Mouse (Mus musculus) kidney, embryonic 16.5 days (tissue): ENCODE data around the gene Sgms1. TPM values are rescaled to one million over a fixed set of nuclear protein-coding genes. Genes with fewer than 3 reads are reported as not detected.

Experiments
- ATAC-seq: fragments of 200-750 bp; cut with Nextera tagmentation; 2 replicates; pipeline ENCODE4 v1.8.0; 2017; ENCODE audit warnings: moderate TSS enrichment; ENCODE audit not compliant: low FRiP score, low TSS enrichment
- H3K27ac ChIP-seq: fragments of 300-500 bp; sonication (generic); 2 replicates; pipeline ENCODE4 v1.5.1; 2014; ENCODE audit warnings: low read length
- H3K27me3 ChIP-seq: fragments of 300-500 bp; sonication (generic); 2 replicates; pipeline ENCODE4 v1.6.1; 2014; ENCODE audit warnings: low read length, control low read depth, mixed read lengths; ENCODE audit not compliant: insufficient read depth
- H3K36me3 ChIP-seq: fragments of 300-500 bp; sonication (generic); 2 replicates; pipeline ENCODE4 v1.6.1; 2014; ENCODE audit warnings: low read length, control low read depth, mixed read lengths; ENCODE audit not compliant: insufficient read depth
- H3K4me1 ChIP-seq: fragments of 300-500 bp; sonication (generic); 2 replicates; pipeline ENCODE4 v1.6.1; 2014; ENCODE audit warnings: low read length, control low read depth, mixed read lengths; ENCODE audit not compliant: insufficient read depth
- H3K4me2 ChIP-seq: fragments of 300-500 bp; sonication (generic); replicated peaks from 2 replicates; pipeline ENCODE4 v1.6.1; 2014; ENCODE audit warnings: low read depth, low read length
- H3K4me3 ChIP-seq: fragments of 300-500 bp; sonication (generic); 2 replicates; pipeline ENCODE4 v1.5.1; 2014; ENCODE audit warnings: mild to moderate bottlenecking, low read length
- H3K9ac ChIP-seq: fragments of 300-500 bp; sonication (generic); replicated peaks from 2 replicates; pipeline ENCODE4 v1.6.1; 2014; ENCODE audit warnings: low read length
- H3K9me3 ChIP-seq: fragments of 300-500 bp; sonication (generic); 2 replicates; pipeline ENCODE4 v1.6.1; 2016; ENCODE audit warnings: low read length, control low read depth
- WGBS: fragments of 180-500 bp; shearing (Covaris S2); extraction: QIAGEN DNeasy Blood & Tissue Kit; methylation state at CpG from one replicate; pipeline ENCODE4 v1.1.7; 2014; 5-methylcytosine and 5-hydroxymethylcytosine counted together
- polyA plus RNA-seq: library from polyadenylated mRNA; unstranded; fragments of >200 nt; fragmentation: Nextera tagmentation; extraction: Ambion mirVana; gene quantifications from 2 replicates; pipeline ENCODE4 v1.2.1, GENCODE M21; 2015

Gene Sgms1
- polyA plus RNA-seq, 1 experiment from 2014 or later: 65.5 TPM

DNA sequence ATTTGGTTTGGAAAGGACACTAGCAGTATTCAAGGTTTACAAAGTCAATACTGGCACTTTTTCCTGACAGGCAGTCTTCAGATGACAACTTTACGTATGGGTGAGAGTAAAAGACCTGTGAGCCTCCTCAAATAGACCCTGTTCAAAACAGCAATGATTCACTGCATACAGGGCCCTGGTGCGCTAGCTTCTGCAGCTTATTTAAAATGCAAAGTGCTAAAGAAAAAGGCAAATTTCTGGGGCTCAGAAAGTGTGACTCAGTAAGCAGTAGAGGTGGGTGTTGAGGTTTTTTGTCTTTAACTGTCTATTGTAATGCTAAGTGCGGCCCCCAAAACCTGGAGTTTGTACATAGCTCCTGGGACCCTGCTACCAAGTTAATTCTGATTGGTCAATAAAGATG is 81.2 kb downstream of the Sgms1 start:
- H3K27ac ChIP-seq: no peak overlapping the region
- no peak overlapping the region for H3K4me3 ChIP-seq
- no peak overlapping the region for H3K9ac ChIP-seq
- H3K4me2 ChIP-seq: no peak overlapping the region
- H3K36me3 ChIP-seq: 0 out of 2 replicates have a peak, but pooled peaks cover 3% of the 10 kb centered on the region
- no peak for ATAC-seq
- peaks cover 20% of the 10 kb centered on the region for H3K4me1 ChIP-seq
- H3K9me3 ChIP-seq: no peaks in the 10 kb centered on the region
- 89% methylated on average over 3 of the region's 3 CpGs for WGBS
- H3K27me3 ChIP-seq: no peaks in the 10 kb centered on the region

DNA sequence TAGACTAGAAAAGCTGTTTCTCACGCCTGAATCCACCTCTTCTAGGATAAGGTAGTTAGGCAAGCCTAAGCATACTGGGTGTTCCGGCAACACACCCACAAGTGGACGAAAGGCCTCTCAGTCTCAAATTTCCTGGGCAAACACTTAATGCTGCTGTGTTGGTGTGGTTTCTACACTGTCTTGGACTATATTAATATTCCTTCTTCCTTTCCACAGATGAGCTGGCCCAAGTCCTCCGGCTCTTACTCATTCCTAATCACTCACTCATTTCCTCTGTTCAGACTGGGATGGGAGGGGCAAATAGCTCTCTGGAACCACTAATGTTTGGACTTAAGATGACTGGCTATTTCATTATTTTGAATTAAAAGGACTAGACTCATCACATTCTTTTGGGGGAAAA is 84.6 kb downstream of the Sgms1 start:
- WGBS: 36% methylated on average over 4 of the region's 4 CpGs
- 0 out of 2 replicates have a peak, but pooled peaks cover 3% of the 10 kb centered on the region for H3K36me3 ChIP-seq
- no peak overlapping the region for H3K4me3 ChIP-seq
- H3K9me3 ChIP-seq: no peaks in the 10 kb centered on the region
- H3K9ac ChIP-seq: no peak overlapping the region
- ATAC-seq: peak; percentile 64
- no peak overlapping the region; the same call in 1 of the 2 replicates for H3K4me2 ChIP-seq
- no peaks in the 10 kb centered on the region for H3K27me3 ChIP-seq
- peaks cover 26% of the 10 kb centered on the region for H3K4me1 ChIP-seq
- peak overlapping the region; percentile 95 for H3K27ac ChIP-seq

DNA sequence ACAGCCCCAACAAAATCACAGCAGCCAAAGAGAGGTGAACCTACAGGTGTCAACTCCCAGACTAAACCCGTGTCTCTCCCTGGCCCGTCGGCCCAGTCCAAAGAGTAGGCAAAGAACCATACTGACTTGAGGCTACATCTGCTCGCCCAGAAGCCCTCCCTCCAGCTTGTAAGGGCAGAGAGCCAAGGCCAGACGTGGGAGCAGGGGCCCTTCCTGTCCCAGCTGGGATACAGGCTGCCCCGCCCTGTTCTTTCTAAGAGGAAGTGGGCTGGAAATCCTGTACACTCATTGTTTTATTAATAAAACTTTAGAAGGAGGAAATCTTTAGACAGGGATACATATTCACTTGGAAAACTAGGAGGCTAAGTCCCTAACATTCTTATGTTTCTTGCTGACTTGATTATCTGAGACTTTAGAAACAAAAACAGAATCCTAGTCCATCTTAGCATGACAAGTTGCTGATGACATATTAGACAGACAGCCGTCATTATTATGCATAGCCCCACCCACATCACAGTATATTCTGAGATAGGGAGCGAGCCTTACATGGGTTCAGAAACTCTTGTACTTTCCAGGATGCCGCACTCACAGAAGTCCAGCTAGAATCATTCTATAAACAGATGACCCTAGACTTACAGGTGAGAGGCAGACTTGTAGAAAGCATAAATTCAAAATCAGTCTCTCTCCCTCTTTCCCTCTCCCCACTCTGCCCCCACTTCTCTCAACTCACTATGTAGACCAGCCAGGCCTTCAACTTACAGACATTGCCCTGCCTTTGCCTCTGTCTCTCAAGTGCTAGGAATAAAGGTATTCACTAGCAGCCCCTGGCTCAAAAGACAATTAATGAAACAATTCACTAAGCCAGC is 85.3 kb downstream of the Sgms1 start:
- Histone ChIP-seq H3K9me3 (no peaks in the 10 kb centered on the region), H3K4me3 (no peak overlapping the region), H3K27me3 (no peaks in the 10 kb centered on the region), H3K9ac (no peak overlapping the region), H3K27ac (peak overlapping the region; percentile 95), H3K4me1 (peaks cover 26% of the 10 kb centered on the region), H3K36me3 (0 out of 2 replicates have a peak, but pooled peaks cover 7% of the 10 kb centered on the region), H3K4me2 (no peak overlapping the region; the same call in 1 of the 2 replicates)
- ATAC-seq: peak; percentile 92; the same call in 1 of the 2 replicates
- WGBS: 51% methylated on average over 9 of the region's 9 CpGs

DNA sequence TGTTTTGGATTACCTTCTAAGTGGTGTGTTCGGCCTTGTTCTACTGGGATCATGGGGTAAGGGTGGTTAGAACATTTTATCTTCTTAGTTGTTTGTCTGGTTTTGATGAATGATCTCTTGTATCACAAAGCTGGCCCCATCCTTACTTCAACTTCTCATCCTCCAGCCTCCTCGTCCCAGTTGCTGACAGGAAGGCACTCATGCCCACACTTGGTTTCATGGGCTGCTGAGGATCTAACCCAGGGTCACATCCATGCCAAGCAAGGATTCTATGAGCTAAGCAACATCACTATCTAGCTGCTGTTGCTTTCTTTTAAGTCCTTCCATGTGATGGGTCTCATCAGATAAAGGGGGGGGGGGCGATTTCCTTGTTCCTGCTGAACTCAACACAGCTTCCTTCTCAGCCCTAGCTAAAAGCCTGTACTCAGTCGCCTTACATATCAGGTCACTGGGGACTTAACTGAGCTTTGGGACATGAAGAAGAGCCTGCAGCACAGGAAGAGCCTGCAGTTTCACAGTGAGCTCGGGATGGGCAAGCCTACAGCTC is 86.6 kb downstream of the Sgms1 start:
- 76% methylated on average over 5 of the region's 5 CpGs for WGBS
- Histone ChIP-seq H3K9me3 (no peaks in the 10 kb centered on the region), H3K9ac (no peak overlapping the region), H3K4me2 (no peak overlapping the region), H3K4me3 (no peak overlapping the region), H3K27ac (no peak overlapping the region), H3K36me3 (0 out of 2 replicates have a peak, but pooled peaks cover 6% of the 10 kb centered on the region), H3K4me1 (peaks cover 26% of the 10 kb centered on the region), H3K27me3 (no peaks in the 10 kb centered on the region)
- no peak for ATAC-seq

DNA sequence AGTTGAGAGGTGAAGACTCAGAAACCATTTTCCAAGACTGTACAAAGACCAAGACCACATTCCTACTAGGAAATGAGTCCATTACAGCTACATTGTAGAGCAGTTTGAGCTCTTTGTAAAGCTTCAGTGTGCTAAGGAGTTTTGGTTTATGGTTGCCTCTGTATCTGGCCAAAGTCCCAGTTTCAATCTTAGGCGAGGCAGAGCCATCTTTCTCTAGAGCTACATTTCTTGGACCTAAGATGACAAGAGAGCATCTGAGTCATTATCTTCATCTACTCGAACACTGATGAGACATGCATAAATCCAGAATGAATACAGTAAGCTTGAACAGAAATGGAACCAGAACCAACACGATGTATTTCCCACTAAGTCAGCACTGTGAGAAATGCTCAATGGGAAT is 87.9 kb downstream of the Sgms1 start:
- Histone ChIP-seq H3K27me3 (no peaks in the 10 kb centered on the region), H3K27ac (no peak overlapping the region), H3K9me3 (no peaks in the 10 kb centered on the region), H3K4me1 (peaks cover 26% of the 10 kb centered on the region), H3K4me2 (no peak overlapping the region), H3K4me3 (no peak overlapping the region), H3K9ac (no peak overlapping the region), H3K36me3 (0 out of 2 replicates have a peak, but pooled peaks cover 5% of the 10 kb centered on the region)
- 82% methylated on average over 3 of the region's 3 CpGs for WGBS
- no peak for ATAC-seq

DNA sequence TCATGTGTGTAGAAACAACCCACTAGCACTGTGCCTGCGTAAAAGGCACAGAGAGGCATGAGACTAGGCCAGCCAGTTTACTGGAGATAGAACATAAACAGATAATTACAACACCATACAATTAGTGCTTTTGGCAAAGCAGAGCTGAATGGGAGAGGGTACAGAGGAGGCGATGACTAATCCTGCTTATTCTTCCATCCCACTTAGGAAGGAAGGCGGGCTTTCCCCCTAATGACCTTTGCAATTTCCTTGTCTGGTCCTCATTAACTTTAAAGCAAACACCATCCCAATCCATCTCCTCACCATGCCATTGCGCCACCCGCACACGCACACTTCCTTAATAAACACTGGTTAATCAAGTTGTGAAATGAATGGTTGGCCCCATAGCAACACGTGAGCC is 91.3 kb downstream of the Sgms1 start:
- no peak for ATAC-seq
- Histone ChIP-seq H3K9me3 (no peaks in the 10 kb centered on the region), H3K9ac (no peak overlapping the region), H3K4me3 (no peak overlapping the region), H3K4me2 (no peak overlapping the region), H3K27me3 (no peaks in the 10 kb centered on the region), H3K27ac (no peak overlapping the region), H3K36me3 (0 out of 2 replicates have a peak, but pooled peaks cover 5% of the 10 kb centered on the region), H3K4me1 (peaks cover 20% of the 10 kb centered on the region)
- WGBS: 60% methylated on average over 7 of the region's 7 CpGs

DNA sequence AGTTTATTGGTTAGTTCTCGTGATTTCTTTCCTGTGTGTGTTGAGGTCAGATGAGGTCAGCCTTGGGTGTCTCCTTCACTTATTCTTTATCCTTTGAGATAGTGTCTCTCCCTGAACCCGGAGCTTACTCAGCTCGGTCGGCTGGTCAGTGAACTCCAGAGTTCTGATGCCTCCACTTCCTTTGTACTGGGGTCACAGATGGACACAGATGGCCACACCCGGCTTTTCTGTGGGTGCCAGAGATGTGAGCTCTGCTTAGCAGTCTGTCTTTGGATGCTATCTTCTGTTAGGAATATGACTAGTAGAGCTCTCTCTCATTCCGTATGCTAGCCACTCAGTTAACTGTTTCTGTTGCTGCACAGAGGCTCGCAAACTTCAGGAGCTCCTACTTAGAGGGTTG is 92.7 kb downstream of the Sgms1 start:
- no peak for ATAC-seq
- Histone ChIP-seq H3K4me2 (no peak overlapping the region), H3K4me1 (peaks cover 29% of the 10 kb centered on the region), H3K9me3 (no peaks in the 10 kb centered on the region), H3K36me3 (0 out of 2 replicates have a peak, but pooled peaks cover 5% of the 10 kb centered on the region), H3K9ac (no peak overlapping the region), H3K27me3 (no peaks in the 10 kb centered on the region), H3K27ac (no peak overlapping the region), H3K4me3 (no peak overlapping the region)
- 76% methylated on average over 7 of the region's 7 CpGs for WGBS

DNA sequence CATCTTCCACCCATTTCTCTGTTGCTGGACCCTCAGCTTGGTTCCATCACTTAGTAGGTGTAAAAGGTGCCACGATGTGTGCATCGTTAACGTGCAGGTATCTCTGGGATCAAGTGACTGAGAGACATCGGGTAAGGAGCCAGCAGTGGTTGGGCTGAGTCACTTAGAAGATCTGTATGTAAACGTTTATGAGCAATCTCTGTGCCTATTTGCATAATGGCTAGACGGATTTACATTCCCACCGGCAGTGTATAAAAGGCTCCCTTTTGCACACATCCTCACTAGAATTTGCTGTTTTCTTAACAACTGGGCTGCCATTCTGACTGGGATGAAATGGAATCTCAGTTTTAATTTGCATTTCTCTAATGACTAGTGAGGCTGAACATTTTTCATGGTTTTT is 93.9 kb downstream of the Sgms1 start:
- Histone ChIP-seq H3K9me3 (no peaks in the 10 kb centered on the region), H3K4me1 (peaks cover 29% of the 10 kb centered on the region), H3K9ac (no peak overlapping the region), H3K4me3 (no peak overlapping the region), H3K36me3 (0 out of 2 replicates have a peak, but pooled peaks cover 5% of the 10 kb centered on the region), H3K27me3 (no peaks in the 10 kb centered on the region), H3K27ac (no peak overlapping the region), H3K4me2 (no peak overlapping the region)
- no peak for ATAC-seq
- 74% methylated on average over 7 of the region's 7 CpGs for WGBS

DNA sequence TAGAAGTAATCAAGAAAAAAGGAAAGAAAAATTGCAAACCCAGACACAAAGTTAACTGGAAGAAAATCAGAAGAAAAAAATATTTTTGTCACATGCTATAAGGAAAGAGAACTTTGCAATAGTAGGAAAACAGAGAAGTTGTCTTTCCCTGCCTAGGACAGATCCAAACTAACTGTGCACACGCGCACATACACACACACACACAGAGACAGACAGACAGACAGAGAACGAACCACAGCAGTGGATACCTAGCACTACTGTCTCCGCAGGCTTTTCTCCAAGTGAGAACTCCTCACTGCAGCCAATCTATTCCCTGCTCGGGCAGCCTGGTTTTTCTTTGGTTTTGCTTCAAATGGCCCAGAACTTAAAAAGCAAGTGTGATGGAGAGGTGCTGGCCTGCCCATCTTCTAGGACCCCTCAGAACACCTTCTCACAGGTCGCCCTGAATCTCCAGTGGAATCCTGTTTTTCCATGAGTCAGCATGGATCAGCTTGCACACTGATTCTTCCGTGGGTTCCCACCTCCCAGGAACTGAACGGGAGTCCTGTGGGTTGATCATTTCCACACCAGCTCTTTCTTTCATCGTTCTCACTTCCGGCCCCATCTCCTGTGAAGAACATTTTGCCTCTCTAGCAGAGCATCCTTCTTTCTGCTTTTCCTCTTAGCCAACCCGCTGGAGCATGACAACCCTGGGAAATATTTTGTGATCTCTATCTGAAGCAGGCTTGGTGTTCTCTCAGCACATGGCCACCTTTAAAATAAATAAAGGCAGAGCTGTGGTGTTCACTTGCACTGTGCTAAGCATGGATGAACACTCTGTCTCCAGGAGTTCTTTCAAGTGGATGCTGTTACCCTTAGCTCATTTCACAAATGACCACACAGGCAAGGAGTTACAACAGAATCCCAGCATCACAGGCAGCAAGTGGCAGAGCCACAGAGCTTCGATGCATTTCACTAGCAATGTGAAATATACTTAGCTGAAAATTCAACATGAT is 96.4 kb downstream of the Sgms1 start:
- 51% methylated on average over 12 of the region's 12 CpGs for WGBS

More for the DNA sequence above, 96.4 kb downstream of the Sgms1 start:
- Histone ChIP-seq H3K4me2 (peak overlapping the region; percentile 21), H3K27me3 (no peaks in the 10 kb centered on the region), H3K4me3 (no peak overlapping the region), H3K27ac (peak overlapping the region; percentile 78), H3K9me3 (no peaks in the 10 kb centered on the region), H3K9ac (no peak overlapping the region), H3K36me3 (no peaks in the 10 kb centered on the region), H3K4me1 (peaks cover 29% of the 10 kb centered on the region)
- peak; percentile 93 for ATAC-seq
